Mouse (Mus musculus) 3134 (cell line): Measurements from ENCODE around the gene Tfap2d.
A peak's percentile ranks its signal among the peaks of the same experiment; 100 is the strongest.

Source experiments
- DNase-seq: peaks from one replicate; pipeline ENCODE4 v3.0.0-alpha.2; 2011; ENCODE audit warnings: low spot score; ENCODE audit not compliant: insufficient read length; ENCODE audit errors: extremely low read depth

The Tfap2d gene

DNA sequence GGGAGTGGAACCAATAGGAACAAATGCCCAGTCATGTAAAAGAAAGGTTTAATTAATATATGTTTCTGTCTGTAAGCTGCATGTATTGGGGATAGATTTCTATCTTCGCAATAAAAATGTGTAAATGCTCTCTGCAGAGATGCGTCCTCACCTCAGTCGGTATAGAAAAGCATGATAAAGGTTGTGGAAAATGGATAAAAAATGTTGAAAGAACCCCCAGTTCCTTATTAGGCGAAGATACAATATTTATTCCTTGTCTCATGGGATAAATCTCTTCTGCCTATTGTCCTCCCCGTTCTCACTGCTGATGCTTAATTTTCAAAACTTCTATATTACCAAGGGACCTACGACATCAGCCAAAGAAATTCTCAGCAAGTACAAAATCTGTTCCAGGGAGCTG is at the start of gene Tfap2d:
Tfap2d (plus strand) TSS at position 392 of the 400 bp plus-strand sequence.
- DNase-seq, result no peak

- no peak for DNase-seq
Observed at GRCm38 (mm10) chr1:19056300-19056699, 46.5 kb upstream of the Tfap2d start.

GRCm38 (mm10) chr1:19056861-19057260 is 46.0 kb upstream of the Tfap2d start:
- no peak for DNase-seq

DNA sequence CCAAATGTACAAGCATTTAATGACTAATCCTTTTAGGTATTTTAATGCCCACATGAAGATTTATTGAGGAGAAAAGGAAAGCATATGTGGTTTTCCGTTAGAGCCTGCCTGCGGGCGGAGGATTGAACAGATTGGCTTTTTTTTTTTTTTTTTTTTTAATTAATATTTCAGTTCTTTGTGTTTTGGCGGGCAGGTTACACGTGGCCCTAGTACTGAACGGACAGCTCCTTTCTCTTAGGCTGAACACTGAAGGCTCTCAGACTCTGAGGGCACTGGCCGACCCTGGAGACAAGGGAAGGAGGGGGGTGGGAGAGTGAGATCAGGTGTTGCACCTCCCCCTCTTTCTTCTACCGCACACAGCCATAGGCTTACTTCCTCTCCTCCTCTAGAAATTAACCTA is 14.7 kb upstream of the Tfap2d start:
- no peak for DNase-seq

DNA sequence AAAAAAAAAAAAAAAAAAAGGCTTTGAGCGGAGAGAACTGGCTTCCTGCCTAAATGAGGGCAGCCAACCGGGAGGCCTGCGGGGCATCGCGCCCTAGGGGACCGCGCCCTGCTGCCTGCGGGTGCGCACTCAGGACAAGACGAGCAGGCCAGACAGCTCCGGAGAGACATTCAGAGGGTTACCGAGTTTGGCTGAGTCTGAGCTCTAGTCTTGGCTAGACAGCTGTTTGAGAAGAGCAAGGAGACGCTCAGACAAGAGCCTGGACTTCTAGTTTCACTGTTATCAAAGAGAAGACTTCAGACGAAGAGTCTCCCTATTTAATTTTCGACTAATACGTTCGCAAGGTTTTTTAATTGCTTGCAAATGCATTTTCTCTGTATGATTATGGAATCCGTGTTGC is 5.9 kb upstream of the Tfap2d start:
- DNase-seq, result no peak

DNA sequence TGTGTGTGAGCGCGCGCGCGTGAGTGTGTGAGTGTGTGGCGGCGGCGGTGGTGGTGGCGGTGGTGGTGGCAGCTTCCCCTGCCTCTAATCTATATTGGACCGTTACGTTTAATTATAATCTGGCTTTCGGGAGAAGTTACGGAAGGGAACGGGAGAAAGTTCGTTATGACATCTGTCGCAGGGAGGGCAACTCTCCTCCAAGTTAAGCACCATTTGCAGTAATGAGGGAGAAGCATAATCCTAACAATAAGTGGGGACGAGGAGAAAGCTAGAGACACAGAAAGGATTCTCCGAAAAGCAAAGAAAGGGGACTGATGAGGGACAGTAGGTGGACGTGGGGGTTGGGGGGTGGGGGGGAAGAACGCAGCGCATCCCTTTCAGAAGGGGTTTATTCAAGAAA is 494 bp downstream of the Tfap2d start:
- DNase-seq, result no peak

- DNase-seq, result no peak
Observed at GRCm38 (mm10) chr1:19103776-19104142, 937 bp downstream of the Tfap2d start.

- DNase-seq, result peak; percentile 10
Observed at GRCm38 (mm10) chr1:19104143-19104857, 1.5 kb downstream of the Tfap2d start.

DNA sequence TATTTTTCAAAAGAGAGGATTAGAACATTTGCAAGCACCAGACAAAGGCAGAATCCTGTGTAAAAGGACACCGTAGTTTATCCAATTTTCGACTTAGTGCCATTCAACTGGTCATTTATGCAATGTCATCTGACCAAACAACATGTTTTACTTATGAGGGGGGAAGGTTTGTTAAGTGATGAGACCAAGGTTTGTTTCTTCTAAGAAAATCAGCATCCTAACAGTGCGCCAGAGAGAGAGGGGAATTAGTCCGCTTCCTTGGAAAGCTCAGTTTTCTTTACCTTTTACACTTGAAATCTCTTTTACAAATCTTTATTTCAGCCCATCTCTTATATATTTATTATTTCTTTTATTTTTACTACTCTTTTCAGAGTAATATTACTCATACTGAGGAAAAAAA is 3.6 kb downstream of the Tfap2d start:
- no peak for DNase-seq

DNA sequence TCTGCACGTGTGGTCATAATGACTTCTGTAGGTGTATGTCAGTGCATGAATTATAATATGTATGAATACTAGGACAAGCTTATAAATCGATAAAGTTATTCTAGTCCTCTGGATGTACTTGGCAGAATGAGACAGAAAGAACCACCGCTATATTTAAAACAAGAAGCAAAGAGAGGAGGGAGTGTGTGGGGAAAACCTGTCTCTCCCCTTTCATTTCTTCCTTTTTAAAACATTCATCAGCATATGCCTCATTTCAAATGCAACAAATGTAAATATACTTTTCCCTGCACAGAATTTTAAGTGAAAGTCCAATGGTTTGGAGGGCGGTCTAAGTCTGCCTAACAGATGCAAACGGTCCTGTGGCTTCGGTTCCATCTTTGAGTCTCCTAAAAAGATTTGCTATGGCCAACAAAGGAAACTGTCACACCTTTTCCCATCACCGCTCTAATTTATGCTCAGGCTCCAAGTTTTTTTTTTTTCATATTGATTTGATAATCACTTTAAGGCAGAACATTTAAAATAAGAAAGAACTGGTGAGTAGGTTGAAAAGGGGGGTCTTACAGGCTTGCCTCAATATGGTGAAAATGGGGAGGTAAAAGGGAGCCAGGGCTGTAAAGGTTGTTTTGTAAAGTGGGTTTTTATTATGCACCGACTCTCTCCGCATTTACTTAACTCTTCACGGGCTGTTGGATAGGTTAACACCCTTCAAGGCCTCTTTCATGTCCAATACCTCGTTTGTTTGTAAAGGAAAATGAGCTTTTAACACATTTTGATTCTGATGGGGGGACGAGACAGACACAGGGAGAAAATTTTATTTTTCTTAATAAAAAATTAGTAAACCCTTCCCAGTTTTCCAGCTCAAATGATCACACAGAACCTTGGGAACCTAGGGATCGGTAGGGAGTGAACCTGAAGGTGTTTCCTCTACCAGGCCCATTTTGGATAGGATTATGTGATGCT is 4.3 kb downstream of the Tfap2d start:
- no peak for DNase-seq

DNA sequence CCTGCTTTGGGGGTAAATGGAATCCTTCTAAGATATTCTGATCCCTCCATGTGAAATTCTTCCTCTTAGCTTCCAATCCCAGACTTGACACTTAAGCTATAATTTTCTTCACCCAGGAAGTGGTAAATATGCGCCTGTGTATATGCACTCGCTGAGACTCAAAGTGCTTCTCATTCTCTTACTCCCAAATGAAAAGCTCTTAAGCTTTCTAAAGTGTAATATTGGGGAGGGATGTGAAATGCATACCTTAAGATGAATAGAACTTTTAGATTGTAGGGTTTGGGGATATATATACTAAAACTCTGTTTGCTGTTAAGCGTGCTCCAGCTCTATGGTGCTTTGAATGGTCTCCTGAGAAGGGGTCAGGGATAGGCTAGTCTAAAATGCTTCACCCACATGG is 5.0 kb downstream of the Tfap2d start:
- DNase-seq, result no peak

GRCm38 (mm10) chr1:19109711-19110110 is 6.9 kb downstream of the Tfap2d start:
- DNase-seq, result no peak

DNA sequence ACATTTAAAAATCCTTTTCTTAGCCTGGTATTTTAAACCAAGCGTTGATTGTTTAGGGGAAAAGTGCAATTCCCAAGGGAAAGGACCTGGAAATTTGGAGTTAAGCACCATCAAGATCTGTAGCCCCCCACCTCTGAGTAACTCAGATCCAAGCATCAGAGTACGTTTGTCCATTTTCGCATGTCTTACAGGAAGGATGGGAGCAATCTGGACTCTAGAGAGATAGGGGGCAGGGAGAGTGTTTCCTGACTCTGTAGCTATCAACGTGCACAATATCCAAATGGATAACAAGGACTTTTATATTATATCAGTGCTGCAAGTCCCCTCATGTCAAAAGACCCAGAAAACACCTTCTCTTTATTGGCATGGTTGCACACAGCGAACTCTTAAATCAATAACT is 7.4 kb downstream of the Tfap2d start:
- DNase-seq, result no peak

DNA sequence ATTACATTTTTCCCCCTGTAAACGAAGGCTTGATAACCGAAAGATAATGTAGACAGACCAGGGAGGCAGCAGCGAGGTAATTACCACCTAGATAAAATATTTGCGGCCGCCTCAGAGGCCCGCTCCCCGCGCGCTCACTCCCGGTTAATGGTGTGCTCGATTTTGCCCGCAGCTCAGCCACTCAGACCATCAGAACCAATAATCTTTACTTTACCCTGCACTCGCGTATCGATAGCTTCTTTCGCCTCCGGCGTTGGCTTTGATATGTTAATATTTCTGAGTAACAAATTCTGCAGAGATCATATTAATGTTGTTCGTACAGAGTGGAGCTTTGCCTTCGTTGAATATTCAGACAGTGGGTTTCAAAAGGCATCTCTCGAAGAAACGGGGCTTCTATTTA is 8.2 kb downstream of the Tfap2d start:
- no peak for DNase-seq

GRCm38 (mm10) chr1:19178742-19179397 is 76.0 kb downstream of the Tfap2d start:
- peak; percentile 11 for DNase-seq

- DNase-seq, result no peak
Observed at GRCm38 (mm10) chr1:19205649-19206048, 102.8 kb downstream of the Tfap2d start.

- DNase-seq, result no peak
Observed at GRCm38 (mm10) chr1:19206194-19206593, 103.4 kb downstream of the Tfap2d start.

DNA sequence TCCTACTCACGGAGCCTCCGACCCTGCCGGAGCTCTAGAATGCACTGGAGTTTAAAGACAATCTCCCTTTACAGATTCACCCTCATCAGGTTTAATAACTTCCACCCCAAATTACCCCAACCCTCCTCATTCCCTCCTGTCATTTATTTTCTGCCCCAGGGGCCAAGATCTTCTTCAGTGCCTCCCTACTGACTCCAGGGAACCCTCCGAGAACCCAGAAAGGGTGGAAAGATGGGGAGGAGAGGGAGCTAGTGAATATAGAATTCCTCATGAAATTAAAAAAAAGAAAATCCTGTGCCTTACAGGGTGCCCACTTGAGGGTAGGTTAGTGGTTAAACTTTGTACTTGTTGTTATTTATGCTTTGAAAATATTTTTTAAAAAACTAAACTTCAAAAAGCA is 104.8 kb downstream of the Tfap2d start:
- no peak for DNase-seq

GRCm38 (mm10) chr1:19208641-19209358 is 106.0 kb downstream of the Tfap2d start, which contains the start of gene Tfap2b:
Gene Tfap2b, plus strand, starts transcription at chr1:19208914.
- no peak for DNase-seq

DNA sequence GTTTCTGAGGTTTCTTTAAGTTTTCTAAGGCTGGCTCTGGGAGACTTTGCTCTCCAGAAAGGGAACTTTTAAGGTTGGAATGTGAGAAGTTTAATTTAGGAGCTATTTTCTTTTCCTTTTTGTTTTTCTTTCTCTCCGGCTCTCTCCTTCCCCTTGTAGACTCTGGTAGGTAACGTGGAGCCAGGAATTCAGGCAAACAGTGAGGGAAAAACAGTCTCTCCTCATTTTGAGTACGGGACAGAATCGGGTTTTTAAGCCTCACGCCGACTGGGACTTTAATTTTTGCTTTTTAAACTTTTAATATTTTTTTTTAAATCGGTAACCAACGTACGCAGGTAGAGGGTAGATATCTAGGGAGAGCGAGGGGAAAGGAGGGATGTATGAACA is 106.5 kb downstream of the Tfap2d start:
- no peak for DNase-seq

GRCm38 (mm10) chr1:19209776-19210175 is 107.0 kb downstream of the Tfap2d start:
- no peak for DNase-seq
